Mouse (Mus musculus): ENCODE measurements at regions not wholly inside any gene's neighbourhood (a gene's known extent, or its start where the extent isn't known, plus 50 kb on each side); places are given as distances from the start of the nearest gene placed in this dataset.

DNA sequence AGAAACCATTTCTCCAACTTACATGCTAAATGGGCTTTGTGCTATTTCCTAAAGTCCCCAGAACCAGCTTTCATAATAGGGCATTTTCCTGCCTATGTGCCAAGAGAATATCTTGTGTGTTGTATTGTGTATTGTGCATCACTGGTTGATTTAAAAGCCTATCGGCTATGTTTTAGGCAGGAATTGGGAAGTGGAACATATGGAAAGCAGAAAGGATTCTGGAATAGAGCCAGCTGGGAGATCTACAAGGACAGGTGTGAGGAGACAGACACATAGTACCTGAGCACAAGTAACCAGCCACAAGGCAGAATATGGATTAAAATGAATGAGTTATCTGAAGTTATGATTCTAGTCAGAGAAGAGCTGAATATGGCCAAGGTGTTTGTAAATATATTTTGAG is 236.0 kb downstream of the 1190002N15Rik start:
- no peaks in the 10 kb centered on the region for H3K27me3 ChIP-seq
- 100% methylated on average over 1 of the region's 1 CpGs for WGBS
- no peak overlapping the region for H3K4me2 ChIP-seq (replicated peaks)
- H3K27ac ChIP-seq = no peak overlapping the region
- H3K4me3 ChIP-seq (replicated peaks) = no peak overlapping the region
- no peaks in the 10 kb centered on the region for H3K36me3 ChIP-seq
- H3K4me1 ChIP-seq (replicated peaks) = no peaks in the 10 kb centered on the region
- H3K9ac ChIP-seq (replicated peaks) = no peak overlapping the region
- ATAC-seq = no peak
- no peaks in the 10 kb centered on the region for H3K9me3 ChIP-seq

DNA sequence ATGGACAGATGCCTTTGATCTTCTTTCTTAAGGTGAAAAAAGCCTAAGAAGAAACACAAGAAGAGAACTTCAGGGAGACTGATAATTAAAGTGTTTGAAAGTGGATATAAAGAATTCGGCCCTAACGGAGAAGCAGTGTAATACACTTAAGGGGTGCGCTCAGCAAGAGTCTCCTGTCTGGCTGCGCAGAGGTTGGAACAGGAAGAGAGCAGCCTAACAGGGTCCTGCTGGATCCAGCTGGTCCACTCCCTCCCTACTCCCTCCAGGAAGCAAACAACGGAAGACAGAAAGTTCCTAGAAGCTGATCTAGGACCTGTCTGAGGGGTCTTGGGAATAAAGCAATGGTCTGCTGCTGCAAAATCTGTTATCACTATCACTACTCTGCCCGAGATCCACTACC is 242.4 kb downstream of the 1190002N15Rik start:
- Histone ChIP-seq H3K36me3 (no peaks in the 10 kb centered on the region), H3K27me3 (no peaks in the 10 kb centered on the region), H3K9me3 (no peaks in the 10 kb centered on the region), H3K27ac (no peak overlapping the region), H3K4me1 (replicated peaks) (no peaks in the 10 kb centered on the region), H3K4me3 (replicated peaks) (no peak overlapping the region), H3K9ac (replicated peaks) (no peak overlapping the region), H3K4me2 (replicated peaks) (no peak overlapping the region)
- WGBS = 90% methylated on average over 6 of the region's 6 CpGs
- ATAC-seq = no peak

DNA sequence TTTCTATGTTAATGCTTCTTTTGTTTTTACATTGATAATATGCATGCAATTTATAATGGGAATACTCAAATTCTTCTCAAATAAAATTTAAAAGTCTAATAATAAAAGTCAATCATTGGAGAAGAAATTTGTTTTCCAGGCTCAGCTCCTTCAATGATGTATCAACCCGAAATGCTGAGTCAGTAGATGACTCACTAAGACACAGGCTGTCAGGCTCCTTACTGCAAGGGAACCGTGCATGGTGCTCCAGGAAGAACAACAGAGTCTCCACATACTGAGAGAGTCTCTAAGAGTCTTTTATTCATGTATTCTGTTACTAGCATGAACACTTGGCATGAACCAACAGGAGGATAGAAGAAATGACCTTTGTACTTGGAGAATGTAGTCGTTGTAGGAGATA is 245.7 kb downstream of the 1190002N15Rik start:
- Histone ChIP-seq H3K36me3 (no peaks in the 10 kb centered on the region), H3K4me3 (replicated peaks) (no peak overlapping the region), H3K27me3 (no peaks in the 10 kb centered on the region), H3K4me1 (replicated peaks) (no peaks in the 10 kb centered on the region), H3K9ac (replicated peaks) (no peak overlapping the region), H3K27ac (no peak overlapping the region), H3K9me3 (no peaks in the 10 kb centered on the region), H3K4me2 (replicated peaks) (no peak overlapping the region)
- WGBS = 81% methylated on average over 3 of the region's 3 CpGs
- ATAC-seq = no peak

DNA sequence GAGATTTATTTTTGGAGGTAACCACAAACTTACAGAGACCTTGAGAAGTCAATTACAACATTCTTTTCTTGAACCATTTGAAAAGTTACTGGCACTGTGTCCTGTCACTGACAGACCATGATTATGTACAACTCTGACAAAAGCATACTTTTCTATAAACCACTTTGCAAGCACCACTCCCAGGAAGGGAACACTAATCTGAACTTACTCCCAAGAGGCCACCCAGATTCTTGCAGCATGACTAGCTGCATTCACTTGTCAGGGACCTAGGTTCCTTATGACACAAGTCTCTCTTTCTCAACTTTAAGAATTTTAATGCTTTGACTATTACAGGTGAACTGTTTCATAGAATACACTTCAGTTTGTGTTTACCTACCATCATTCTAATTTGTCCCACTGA is 248.3 kb downstream of the 1190002N15Rik start:
- Histone ChIP-seq H3K36me3 (no peaks in the 10 kb centered on the region), H3K27me3 (no peaks in the 10 kb centered on the region), H3K9ac (replicated peaks) (no peak overlapping the region), H3K4me2 (replicated peaks) (no peak overlapping the region), H3K4me3 (replicated peaks) (no peak overlapping the region), H3K27ac (no peak overlapping the region), H3K9me3 (no peaks in the 10 kb centered on the region), H3K4me1 (replicated peaks) (no peaks in the 10 kb centered on the region)
- ATAC-seq = no peak

DNA sequence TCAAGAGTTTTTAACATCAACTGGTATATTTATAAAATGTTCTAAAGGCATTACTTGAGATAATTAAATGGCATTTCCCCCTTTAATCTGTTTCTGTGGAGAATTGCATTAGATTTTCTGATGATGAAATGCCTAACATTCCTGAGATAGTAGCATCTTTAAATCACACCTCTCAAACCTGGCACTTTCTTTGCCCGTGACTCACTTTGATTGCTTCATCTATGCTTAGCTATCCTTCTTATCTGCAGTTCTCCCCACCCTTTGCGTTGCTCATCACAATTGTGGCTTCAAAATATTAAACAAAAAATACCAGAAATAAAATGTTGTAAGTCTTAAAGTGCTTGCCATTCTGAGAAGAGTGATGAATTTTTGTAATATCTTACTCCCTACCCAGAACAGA is 250.3 kb downstream of the 1190002N15Rik start:
- Histone ChIP-seq H3K4me1 (replicated peaks) (no peaks in the 10 kb centered on the region), H3K36me3 (no peaks in the 10 kb centered on the region), H3K27me3 (no peaks in the 10 kb centered on the region), H3K9me3 (no peaks in the 10 kb centered on the region), H3K4me3 (replicated peaks) (no peak overlapping the region), H3K27ac (no peak overlapping the region), H3K9ac (replicated peaks) (no peak overlapping the region), H3K4me2 (replicated peaks) (no peak overlapping the region)
- no peak for ATAC-seq
- 87% methylated on average over 2 of the region's 2 CpGs for WGBS

DNA sequence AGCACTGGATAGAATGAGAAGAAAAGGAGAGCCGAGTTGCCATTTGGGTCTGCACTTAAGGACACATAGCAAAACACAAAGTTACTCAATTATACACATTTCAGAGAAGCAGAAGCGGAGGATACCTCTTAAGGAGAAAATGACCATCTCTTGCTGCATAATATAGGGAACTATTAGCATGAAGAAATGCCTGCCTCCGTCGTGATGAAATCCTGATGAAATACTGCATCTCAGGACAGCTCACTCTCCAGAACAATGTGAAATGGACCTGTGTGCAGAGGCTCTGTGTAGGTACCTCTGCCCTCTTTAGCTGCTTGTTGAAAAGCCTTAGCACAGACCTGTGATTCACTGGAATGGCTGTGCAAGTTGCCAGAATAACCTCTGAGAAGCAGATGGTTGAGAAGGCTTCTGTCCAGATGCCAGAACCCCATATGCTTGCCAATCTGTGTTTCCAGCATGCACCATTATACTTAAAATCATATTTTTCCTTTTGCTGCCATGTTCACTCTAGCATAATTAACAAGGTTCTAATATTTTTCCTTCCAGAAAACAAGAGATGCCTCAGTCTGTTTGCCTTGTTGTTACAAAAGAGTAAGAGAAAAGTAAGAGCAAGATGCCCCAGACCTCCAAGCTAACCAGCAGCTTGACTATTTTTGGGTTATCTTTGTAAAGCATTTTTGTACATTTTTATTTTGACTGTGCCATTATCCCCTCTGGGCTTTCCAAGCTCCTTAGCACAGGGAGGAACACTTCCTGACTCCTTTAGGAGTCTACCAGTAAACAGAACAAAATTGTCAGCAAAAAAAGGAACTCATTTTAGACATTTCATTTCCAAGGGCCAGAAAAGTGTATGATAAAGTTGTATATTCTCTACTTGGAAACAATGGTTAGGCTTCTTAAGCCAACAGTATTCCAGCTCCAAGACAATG is 259.0 kb downstream of the 1190002N15Rik start:
- H3K4me3 ChIP-seq (replicated peaks) = no peak overlapping the region
- H3K27me3 ChIP-seq = no peaks in the 10 kb centered on the region
- H3K4me1 ChIP-seq (replicated peaks) = no peaks in the 10 kb centered on the region
- H3K4me2 ChIP-seq (replicated peaks) = no peak overlapping the region
- no peaks in the 10 kb centered on the region for H3K9me3 ChIP-seq
- WGBS = 83% methylated on average over 4 of the region's 4 CpGs
- ATAC-seq = no peak
- H3K36me3 ChIP-seq = no peaks in the 10 kb centered on the region
- H3K9ac ChIP-seq (replicated peaks) = no peak overlapping the region
- H3K27ac ChIP-seq = no peak overlapping the region

DNA sequence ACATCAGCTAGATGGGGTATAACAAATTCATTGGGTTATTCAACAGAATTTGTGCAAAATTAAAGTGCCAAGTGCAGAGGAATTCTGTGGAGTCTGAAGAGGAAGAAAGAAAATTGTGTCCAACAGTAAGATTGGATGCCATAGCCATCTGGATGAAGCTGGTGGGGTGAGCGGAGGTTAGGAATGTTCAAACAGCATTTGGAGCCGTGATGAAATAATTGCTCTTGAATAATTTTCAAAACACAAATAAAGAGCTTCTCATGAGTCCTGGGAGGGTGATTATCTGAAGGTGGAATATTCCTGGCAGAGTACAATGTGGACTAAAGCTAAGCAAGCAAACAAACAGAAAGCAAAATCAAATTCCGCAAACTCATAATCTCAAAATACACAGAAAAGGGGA is 260.8 kb downstream of the 1190002N15Rik start:
- no peaks in the 10 kb centered on the region for H3K4me1 ChIP-seq (replicated peaks)
- no peaks in the 10 kb centered on the region for H3K27me3 ChIP-seq
- 83% methylated on average over 3 of the region's 3 CpGs for whole genome bisulfite sequencing
- H3K27ac ChIP-seq = no peak overlapping the region
- no peaks in the 10 kb centered on the region for H3K9me3 ChIP-seq
- H3K9ac ChIP-seq (replicated peaks) = no peak overlapping the region
- no peaks in the 10 kb centered on the region for H3K36me3 ChIP-seq
- H3K4me3 ChIP-seq (replicated peaks) = no peak overlapping the region
- H3K4me2 ChIP-seq (replicated peaks) = no peak overlapping the region
- ATAC-seq = no peak

DNA sequence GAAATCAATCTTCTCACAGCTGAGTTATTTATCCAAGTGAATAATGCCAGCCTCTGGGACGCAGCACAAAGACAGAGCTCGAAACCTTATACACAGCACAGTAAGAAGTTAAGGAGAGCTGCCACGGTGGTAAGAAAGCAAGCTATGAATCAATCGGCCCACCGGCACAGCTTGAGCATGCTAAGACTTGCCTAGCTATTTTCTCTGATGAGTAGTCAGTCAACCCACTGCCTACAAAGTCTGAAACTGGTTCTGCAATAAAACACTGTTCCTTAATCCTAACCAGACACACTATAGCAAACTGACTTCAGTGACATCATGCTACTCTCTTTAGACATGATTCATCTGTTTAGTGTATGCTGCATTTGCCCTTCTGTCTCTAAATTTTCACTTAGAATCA is 268.7 kb downstream of the 1190002N15Rik start:
- Histone ChIP-seq H3K36me3 (no peaks in the 10 kb centered on the region), H3K4me3 (replicated peaks) (no peak overlapping the region), H3K27ac (no peak overlapping the region), H3K9me3 (no peaks in the 10 kb centered on the region), H3K4me1 (replicated peaks) (no peaks in the 10 kb centered on the region), H3K4me2 (replicated peaks) (no peak overlapping the region), H3K27me3 (no peaks in the 10 kb centered on the region), H3K9ac (replicated peaks) (no peak overlapping the region)
- WGBS = 87% methylated on average over 5 of the region's 5 CpGs
- ATAC-seq = no peak

DNA sequence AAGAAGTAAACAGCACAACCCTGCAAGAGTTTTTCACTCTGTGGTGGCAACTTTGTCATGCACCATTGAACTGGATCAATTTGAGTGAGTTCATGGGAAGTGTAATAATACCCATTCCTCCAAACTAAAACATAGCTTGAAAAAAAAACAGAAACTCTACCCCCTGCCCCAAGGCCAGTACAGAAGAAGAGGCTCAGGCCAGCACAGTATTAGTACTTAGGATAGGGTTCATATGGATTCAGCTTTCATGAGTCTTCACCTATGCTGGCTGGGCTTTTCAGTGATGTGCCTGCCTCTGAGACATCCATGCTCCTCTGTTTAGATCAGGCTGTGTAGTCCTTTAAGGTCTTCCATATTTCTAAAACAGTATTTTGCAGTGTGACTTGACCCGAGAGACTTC is 270.6 kb downstream of the 1190002N15Rik start:
- 83% methylated on average over 1 of the region's 1 CpGs for WGBS
- H3K4me2 ChIP-seq (replicated peaks) = no peak overlapping the region
- no peak for ATAC-seq

DNA sequence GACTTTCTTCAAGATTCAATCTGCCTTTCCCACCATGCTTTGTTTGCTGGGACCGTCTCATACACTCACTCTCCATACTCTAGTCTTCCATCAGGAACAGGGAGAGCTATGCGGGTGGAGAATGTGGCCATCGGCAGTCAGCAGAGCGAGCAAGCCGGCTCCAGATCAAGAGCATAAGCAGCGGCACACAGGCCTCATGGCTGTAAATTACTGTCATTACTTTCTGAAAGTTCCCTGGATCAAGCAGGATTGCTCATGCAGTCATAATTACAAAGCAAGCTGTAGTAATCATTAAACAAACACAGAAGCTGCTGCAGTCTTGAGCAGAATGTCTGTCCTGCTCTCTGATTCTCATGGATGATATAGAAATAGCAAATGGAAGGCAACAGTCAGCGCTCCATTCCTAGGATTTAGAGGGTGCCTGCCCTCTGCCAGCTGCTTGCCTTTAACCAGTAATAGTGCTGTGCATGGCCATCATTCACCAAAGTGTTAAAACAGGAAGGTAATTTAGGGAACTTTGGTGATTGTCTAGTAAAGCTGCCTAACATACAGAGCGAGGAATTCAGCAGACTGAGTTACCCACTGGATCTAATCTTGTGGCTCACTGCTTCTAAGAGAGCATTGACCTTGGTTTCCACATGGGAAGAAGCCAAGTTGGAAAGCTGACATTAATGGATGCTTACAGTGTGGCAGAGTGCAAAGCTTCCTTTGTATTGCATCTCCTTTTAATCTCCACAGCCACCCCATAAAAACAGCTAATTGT is 298.2 kb downstream of the 1190002N15Rik start:
- Histone ChIP-seq H3K27ac (no peak overlapping the region), H3K9me3 (no peaks in the 10 kb centered on the region), H3K4me3 (replicated peaks) (no peak overlapping the region), H3K4me1 (replicated peaks) (no peaks in the 10 kb centered on the region), H3K4me2 (replicated peaks) (no peak overlapping the region), H3K27me3 (no peaks in the 10 kb centered on the region), H3K9ac (replicated peaks) (no peak overlapping the region), H3K36me3 (no peaks in the 10 kb centered on the region)
- no peak for ATAC-seq
- WGBS = 83% methylated on average over 8 of the region's 8 CpGs

More for the DNA sequence above, 270.6 kb downstream of the 1190002N15Rik start:
- Histone ChIP-seq H3K9me3 (no peaks in the 10 kb centered on the region), H3K4me3 (replicated peaks) (no peak overlapping the region), H3K4me1 (replicated peaks) (no peaks in the 10 kb centered on the region), H3K9ac (replicated peaks) (no peak overlapping the region), H3K36me3 (no peaks in the 10 kb centered on the region), H3K27ac (no peak overlapping the region), H3K27me3 (no peaks in the 10 kb centered on the region)

DNA sequence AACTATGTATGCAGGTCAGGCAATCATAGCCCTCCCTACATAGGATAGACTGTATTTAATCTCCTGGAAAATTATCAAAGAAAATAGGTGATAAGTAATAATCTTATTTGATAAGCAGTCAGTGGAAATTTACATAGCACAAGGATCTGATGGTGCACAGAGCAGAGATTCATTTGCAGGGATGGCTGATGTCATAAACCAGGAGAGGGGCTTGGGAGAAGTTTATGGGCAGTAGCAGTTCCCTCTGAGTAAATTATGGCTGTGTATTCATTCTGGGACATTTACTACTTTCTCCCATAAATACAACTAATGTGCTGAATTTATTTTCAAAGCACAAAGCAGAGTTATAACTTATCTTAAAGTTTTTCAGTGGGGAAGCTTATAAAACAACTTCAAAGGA is 299.3 kb downstream of the 1190002N15Rik start:
- H3K9ac ChIP-seq (replicated peaks) = no peak overlapping the region

DNA sequence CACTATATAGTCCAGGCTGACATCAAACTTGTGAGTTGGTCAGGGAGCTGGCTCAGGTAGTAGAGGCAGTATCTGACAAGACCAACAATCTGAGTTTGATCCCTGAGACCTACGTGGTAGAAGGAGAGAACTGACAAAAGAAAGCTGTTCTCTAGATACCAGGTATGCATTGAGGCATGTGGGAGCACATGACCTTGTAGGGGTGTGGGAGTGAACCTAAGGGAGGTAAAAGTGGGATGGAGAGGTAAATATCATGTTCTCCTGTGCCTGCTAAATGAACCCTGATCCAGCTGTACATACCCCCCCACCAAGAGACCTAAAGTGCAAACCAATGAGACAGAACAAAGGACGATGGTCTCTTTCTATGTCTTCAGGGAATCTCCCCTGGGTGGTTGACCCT is 308.3 kb downstream of the 1190002N15Rik start:
- Histone ChIP-seq H3K9ac (replicated peaks) (no peak overlapping the region), H3K4me3 (replicated peaks) (no peak overlapping the region), H3K27ac (no peak overlapping the region), H3K9me3 (no peaks in the 10 kb centered on the region), H3K4me1 (replicated peaks) (no peaks in the 10 kb centered on the region), H3K36me3 (no peaks in the 10 kb centered on the region), H3K27me3 (no peaks in the 10 kb centered on the region), H3K4me2 (replicated peaks) (no peak overlapping the region)
- ATAC-seq = no peak
- 67% methylated on average over 2 of the region's 2 CpGs for WGBS

More for the DNA sequence above, 299.3 kb downstream of the 1190002N15Rik start:
- H3K9me3 ChIP-seq = no peaks in the 10 kb centered on the region
- no peaks in the 10 kb centered on the region for H3K36me3 ChIP-seq
- no peak overlapping the region for H3K4me3 ChIP-seq (replicated peaks)
- ATAC-seq = no peak
- H3K27me3 ChIP-seq = no peaks in the 10 kb centered on the region
- H3K27ac ChIP-seq = no peak overlapping the region
- no peak overlapping the region for H3K4me2 ChIP-seq (replicated peaks)
- no peaks in the 10 kb centered on the region for H3K4me1 ChIP-seq (replicated peaks)
